ENCODE assay signal across 7 mouse cellular contexts in genomic region chr6:8511447-8511846, GRCm38 (mm10). TPM values are rescaled to one million over a fixed set of nuclear protein-coding genes. Genes with fewer than 3 reads are reported as not detected.
A peak's percentile ranks its signal among the peaks of the same experiment; 100 is the strongest.
DNase-seq lines count a peak whose midpoint lies in the region; ATAC-seq and TF ChIP-seq lines count a peak whose summit lies in the region.

No protein-coding gene starts in this region.

- no peaks in the 10 kb centered on the region for H3K27me3 ChIP-seq in lung, embryonic 15.5 days
- no peaks in the 10 kb centered on the region for H3K27me3 ChIP-seq in forebrain, embryonic 11.5 days (ENCODE audit: control insufficient read depth, insufficient read depth, low read length)
- no peaks in the 10 kb centered on the region for H3K27me3 ChIP-seq in limb, embryonic 14.5 days (ENCODE audit: control insufficient read depth, insufficient read depth, low read length)
- H3K27me3 ChIP-seq in stomach, embryonic 16.5 days (ENCODE audit: control insufficient read depth, insufficient read depth, low read length) = no peaks in the 10 kb centered on the region

- H3K9me3 ChIP-seq in lung, embryonic 15.5 days = no peaks in the 10 kb centered on the region
- H3K9me3 ChIP-seq in forebrain, embryonic 11.5 days (ENCODE audit: control insufficient read depth, low read length) = no peaks in the 10 kb centered on the region
- H3K9me3 ChIP-seq in limb, embryonic 14.5 days (ENCODE audit: control insufficient read depth, low read length) = no peaks in the 10 kb centered on the region
- H3K9me3 ChIP-seq in stomach, embryonic 16.5 days (replicated peaks; ENCODE audit: control insufficient read depth, low read length) = no peaks in the 10 kb centered on the region

- no peak for DNase-seq in lung, postnatal 10 days
- no peak for DNase-seq in forebrain, embryonic 11.5 days (ENCODE audit: low spot score)
- DNase-seq in limb, embryonic 14.5 days (ENCODE audit: low spot score) = no peak
- DNase-seq in Muller cell, postnatal 12 days (ENCODE audit: inconsistent ontology term) = no peak
- no peak for DNase-seq in MN1 (ENCODE audit: low spot score)

- H3K4me1 ChIP-seq in lung, embryonic 15.5 days = peaks cover 21% of the 10 kb centered on the region
- peaks cover 2% of the 10 kb centered on the region; the same call in 1 of the 2 replicates for H3K4me1 ChIP-seq in forebrain, embryonic 11.5 days (replicated peaks; ENCODE audit: control insufficient read depth, insufficient read depth, low read length)
- H3K4me1 ChIP-seq in limb, embryonic 14.5 days (ENCODE audit: control insufficient read depth, insufficient read depth, low read length) = peaks cover 23% of the 10 kb centered on the region
- H3K4me1 ChIP-seq in stomach, embryonic 16.5 days (ENCODE audit: control insufficient read depth, insufficient read depth, low read length) = peaks cover 15% of the 10 kb centered on the region; the same call in 1 of the 2 replicates

- H3K4me2 ChIP-seq in lung, embryonic 15.5 days = peak overlapping the region; percentile 77
- peak overlapping the region; percentile 65 for H3K4me2 ChIP-seq in forebrain, embryonic 11.5 days (ENCODE audit: low read depth, low read length, severe bottlenecking)
- peak overlapping the region; percentile 69 for H3K4me2 ChIP-seq in limb, embryonic 14.5 days (replicated peaks; ENCODE audit: low read depth, low read length, severe bottlenecking)
- peak overlapping the region; percentile 77 for H3K4me2 ChIP-seq in stomach, embryonic 16.5 days (ENCODE audit: low read depth, low read length)

- no peak for ATAC-seq in lung, embryonic 15.5 days (ENCODE audit: borderline replicate concordance, extremely low read depth, low FRiP score, low TSS enrichment)
- ATAC-seq in forebrain, embryonic 11.5 days (replicated peaks; ENCODE audit: low FRiP score) = no peak
- ATAC-seq in limb, embryonic 14.5 days (ENCODE audit: low FRiP score, low read depth) = no peak
- no peak for ATAC-seq in stomach, embryonic 16.5 days (ENCODE audit: insufficient read depth, low FRiP score)

- WGBS in lung, embryonic 15.5 days = 14% methylated on average over 3 of the region's 3 CpGs
- 6% methylated on average over 3 of the region's 3 CpGs for WGBS in forebrain, embryonic 11.5 days
- 5% methylated on average over 3 of the region's 3 CpGs for WGBS in limb, embryonic 14.5 days
- 11% methylated on average over 3 of the region's 3 CpGs for WGBS in stomach, embryonic 16.5 days

- H3K36me3 ChIP-seq in lung, embryonic 15.5 days = no peaks in the 10 kb centered on the region
- H3K36me3 ChIP-seq in forebrain, embryonic 11.5 days (ENCODE audit: control insufficient read depth, insufficient read depth, low read length) = no peaks in the 10 kb centered on the region
- H3K36me3 ChIP-seq in limb, embryonic 14.5 days (ENCODE audit: control insufficient read depth, insufficient read depth, low read length) = no peaks in the 10 kb centered on the region
- H3K36me3 ChIP-seq in stomach, embryonic 16.5 days (ENCODE audit: control insufficient read depth, insufficient read depth, low read length) = no peaks in the 10 kb centered on the region

- no peak overlapping the region for H3K27ac ChIP-seq in lung, embryonic 15.5 days
- H3K27ac ChIP-seq in forebrain, embryonic 11.5 days (ENCODE audit: low read depth, low read length) = no peak overlapping the region
- H3K27ac ChIP-seq in limb, embryonic 14.5 days (replicated peaks; ENCODE audit: low read depth, low read length) = peak overlapping the region; percentile 97; the same call in 1 of the 2 replicates
- H3K27ac ChIP-seq in stomach, embryonic 16.5 days (ENCODE audit: low read length) = no peak overlapping the region

- peak overlapping the region; percentile 87 for H3K4me3 ChIP-seq in lung, embryonic 15.5 days
- peak overlapping the region; percentile 91 for H3K4me3 ChIP-seq in forebrain, embryonic 11.5 days (ENCODE audit: low read depth, low read length)
- peak overlapping the region; percentile 90 for H3K4me3 ChIP-seq in limb, embryonic 14.5 days (replicated peaks; ENCODE audit: low read length)
- H3K4me3 ChIP-seq in stomach, embryonic 16.5 days (replicated peaks; ENCODE audit: low read length) = peak overlapping the region; percentile 90

- H3K9ac ChIP-seq in lung, embryonic 15.5 days = peak overlapping the region; percentile 93
- H3K9ac ChIP-seq in forebrain, embryonic 11.5 days (ENCODE audit: low read length) = peak overlapping the region; percentile 92
- peak overlapping the region; percentile 96 for H3K9ac ChIP-seq in limb, embryonic 14.5 days (ENCODE audit: low read depth, low read length, severe bottlenecking)
- peak overlapping the region; percentile 98; the same call in 1 of the 2 replicates for H3K9ac ChIP-seq in stomach, embryonic 16.5 days (ENCODE audit: low read length)

- TF ChIP-seq POLR2A in limb, embryonic 14.5 days (IDR thresholded peaks at IDR 0.05; ENCODE audit: borderline replicate concordance, extremely low read depth, insufficient read depth, insufficient read length) = no peak

RNA-seq across cellular contexts. Expression of gene Glcci1, which starts 2.0 kb away (rescaled TPM):
- 8.7 and 10.6 TPM in 2 replicates for polyA plus RNA-seq in lung, embryonic 15.5 days (2015; fragmentation: Nextera tagmentation; extraction: Ambion mirVana)
- 16.8 and 20.5 TPM in 2 replicates for polyA plus RNA-seq in forebrain, embryonic 11.5 days (2014; fragmentation: Nextera tagmentation; extraction: Ambion mirVana)
- 11.9 and 17.1 TPM in 2 replicates for polyA plus RNA-seq in limb, embryonic 14.5 days (2012; rRNA removed)
- polyA plus RNA-seq in limb, embryonic 14.5 days (2014; fragmentation: Nextera tagmentation; extraction: Ambion mirVana) = 10.1 and 15.4 TPM in 2 replicates
- 2.8 and 4.4 TPM in 2 replicates for polyA plus RNA-seq in stomach, embryonic 16.5 days (2015; fragmentation: Nextera tagmentation; extraction: Ambion mirVana)
